Mouse (Mus musculus) ES-E14 (cell line): Measurements from ENCODE around the gene Ppp5c.

Source experiments
- HCFC1 ChIP-seq: IDR thresholded peaks from 2 replicates; pipeline ENCODE4 v1.6.1; 2012; ENCODE audit warnings: low read length, inconsistent platforms, borderline replicate concordance; ENCODE audit not compliant: insufficient read depth
- MAFK ChIP-seq: IDR thresholded peaks from 2 replicates; pipeline ENCODE4 v1.6.1; 2014; ENCODE audit warnings: mild to moderate bottlenecking, low read depth, low read length, inconsistent platforms; ENCODE audit not compliant: insufficient read depth

DNA sequence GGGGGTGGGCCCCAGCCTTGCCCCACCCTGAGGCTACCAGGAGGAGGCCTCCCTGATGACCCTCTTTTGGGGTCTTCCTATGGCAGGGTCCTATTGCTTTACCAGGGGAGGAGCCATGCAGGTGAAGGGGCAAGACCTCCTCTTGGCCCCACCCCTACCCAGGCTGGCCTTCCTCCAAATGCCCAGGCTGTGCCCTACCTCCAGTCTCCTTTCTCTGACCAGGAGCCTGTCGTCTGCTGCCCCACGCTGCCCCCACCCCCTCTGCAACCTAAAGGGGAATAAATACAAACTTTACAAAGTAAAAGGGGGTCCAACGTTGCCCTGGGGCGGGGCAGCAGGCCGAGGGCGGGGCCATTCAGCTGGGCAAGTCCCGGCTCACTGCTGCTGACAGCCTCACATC is 23.0 kb downstream of the Ppp5c start:
- TF ChIP-seq HCFC1: no peak
- no peak for TF ChIP-seq MAFK
